Mouse (Mus musculus) G1E (cell line): ENCODE measurements at regions not wholly inside any gene's neighbourhood (a gene's known extent, or its start where the extent isn't known, plus 50 kb on each side); places are given as distances from the start of the nearest gene placed in this dataset.

Experiments used
- CTCF ChIP-seq: IDR thresholded peaks from 2 replicates; pipeline ENCODE4 v1.5.1; 2012; ENCODE audit warnings: low read depth, low read length, inconsistent platforms, mixed read lengths
- GATA1 ChIP-seq: IDR thresholded peaks from 2 replicates; pipeline ENCODE4 v1.6.1; 2012; ENCODE audit warnings: borderline replicate concordance, low read length, inconsistent platforms, mixed read lengths
- GATA2 ChIP-seq: IDR thresholded peaks from 2 replicates; pipeline ENCODE4 v1.6.1; 2012; ENCODE audit warnings: low read depth, low read length, inconsistent platforms, borderline replicate concordance
- TAL1 ChIP-seq: conservative IDR thresholded peaks from 2 replicates; pipeline ENCODE4 v1.6.1; 2012; ENCODE audit warnings: low read depth, low read length, inconsistent platforms, mixed read lengths

- TF ChIP-seq CTCF (no peak), GATA1 (no peak), TAL1 (no peak), GATA2 (no peak)
Measured at GRCm38 (mm10) chr4:106247398-106247797, 68.6 kb upstream of the Usp24 start.
